Mouse (Mus musculus): ENCODE results near the gene Ptprd.

Gene Ptprd

GRCm38 (mm10) chr4:76312593-76312992 is 1899.2 kb downstream of the Ptprd start:
- no peak for DNase-seq (ENCODE audit: low spot score)

DNA sequence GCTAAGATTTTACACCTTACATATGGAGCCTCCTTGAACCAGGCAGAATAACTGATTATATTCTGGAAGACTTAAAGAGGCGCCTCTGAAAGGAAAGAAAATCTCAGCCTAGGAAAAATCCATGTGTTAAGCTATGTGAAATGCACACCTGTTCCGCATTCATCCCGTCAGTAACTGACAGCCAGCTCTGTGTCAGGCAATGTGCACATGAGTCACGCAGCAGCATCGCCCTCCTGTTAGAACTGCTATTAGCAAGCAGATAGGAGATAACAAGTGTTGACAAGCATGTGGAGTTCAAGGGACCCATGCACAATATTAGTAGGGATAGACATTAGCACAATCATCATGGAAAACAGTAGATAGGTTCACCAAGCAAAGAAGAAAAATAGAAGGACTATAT is 1905.8 kb downstream of the Ptprd start:
- no peak for DNase-seq (ENCODE audit: low spot score)

DNA sequence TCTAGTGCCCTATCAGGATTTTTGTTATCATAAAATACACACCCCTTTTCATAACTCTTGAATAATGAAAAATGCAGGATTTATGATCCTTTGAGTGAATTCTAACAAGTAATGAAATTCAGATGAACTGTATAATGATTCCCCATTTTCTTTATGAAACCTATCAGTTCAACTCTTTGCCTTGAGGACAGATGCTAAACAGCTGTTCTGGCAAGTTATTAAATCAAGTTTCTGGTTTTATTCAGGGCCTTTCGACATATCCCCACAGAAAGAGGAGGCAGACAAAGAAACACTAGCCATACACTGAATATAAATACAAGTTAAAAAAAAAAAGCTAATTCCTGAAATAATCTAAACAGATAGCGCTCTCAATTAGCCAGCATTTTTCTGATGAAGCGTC is 1914.4 kb downstream of the Ptprd start:
- no peak for DNase-seq (ENCODE audit: low spot score)

GRCm38 (mm10) chr4:76292733-76293357 is 1918.9 kb downstream of the Ptprd start:
- DNase-seq (ENCODE audit: low spot score) = no peak

DNA sequence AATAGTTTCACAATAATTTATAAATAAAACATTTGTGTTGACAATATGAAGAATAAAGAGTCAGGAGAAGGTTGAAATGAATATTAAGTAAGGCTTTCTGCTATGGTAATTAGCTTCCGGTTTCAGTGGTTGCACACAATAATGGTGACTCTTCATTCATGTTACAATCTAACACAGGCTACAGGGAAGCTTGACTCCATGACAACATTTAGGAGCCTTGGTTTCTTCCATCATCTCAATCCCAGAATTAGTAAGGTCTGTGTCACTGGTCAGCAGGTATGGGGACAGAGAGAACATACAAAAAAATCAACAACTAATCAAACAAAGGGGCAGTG is 1921.3 kb downstream of the Ptprd start:
- no peak for DNase-seq (ENCODE audit: low spot score)

DNA sequence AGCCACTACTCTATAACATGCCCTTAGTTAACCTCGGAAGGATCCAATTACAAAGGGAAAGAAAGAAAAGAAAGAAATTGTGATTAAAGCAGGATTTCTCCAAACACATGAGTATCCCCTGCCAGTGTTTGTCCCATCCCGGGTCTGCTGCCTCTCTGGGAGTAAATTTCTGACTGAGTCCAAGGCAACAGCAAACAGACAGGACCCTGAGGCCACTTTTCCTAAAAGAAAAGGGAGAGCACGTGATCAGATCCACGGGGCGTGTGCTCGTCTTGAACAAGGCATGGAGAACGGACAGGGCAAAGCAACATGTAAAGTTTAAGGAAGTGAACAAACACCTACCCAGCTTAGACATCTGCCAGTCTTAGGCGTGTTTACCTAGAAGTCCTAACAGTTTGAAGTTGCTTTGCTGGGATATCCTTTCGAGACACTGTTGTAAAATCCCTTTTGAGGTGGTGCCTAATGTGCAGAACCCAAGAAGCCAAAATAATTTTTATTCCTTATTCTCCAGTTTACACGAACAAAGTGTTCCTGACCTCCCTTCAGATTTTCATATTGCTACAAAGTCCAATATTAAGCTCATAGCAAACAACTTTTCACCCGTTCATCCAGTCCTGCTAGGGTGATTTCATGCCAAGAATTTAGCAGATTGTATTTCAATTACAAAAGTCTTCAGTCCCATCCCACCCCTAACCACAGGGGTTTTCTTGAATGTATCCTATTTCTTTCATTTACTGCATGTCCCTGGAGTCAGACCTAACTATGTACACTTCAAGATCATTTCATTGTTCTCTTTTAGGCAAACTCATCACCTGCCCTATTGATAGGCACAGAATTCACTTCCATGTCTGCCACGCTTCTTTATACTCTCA is 1921.9 kb downstream of the Ptprd start:
- DNase-seq (ENCODE audit: low spot score) = no peak

DNA sequence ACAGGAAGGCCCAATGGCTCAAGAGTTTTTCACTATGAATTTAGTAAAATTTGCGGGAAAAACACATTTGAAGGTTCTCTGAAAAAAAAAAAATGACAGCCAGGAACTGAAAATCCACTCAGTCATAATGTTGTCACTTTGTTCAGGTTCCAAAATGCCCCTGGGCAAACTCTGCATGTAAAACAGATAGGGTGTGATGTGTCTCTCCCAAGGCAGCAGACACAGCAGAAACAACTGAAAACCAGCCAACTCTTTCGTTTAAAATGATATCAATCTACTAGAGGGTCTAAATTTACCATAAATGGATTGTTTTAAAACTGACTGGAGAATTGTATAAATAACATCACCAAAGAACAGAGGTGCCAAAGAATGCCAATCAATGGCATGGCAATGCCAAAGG is 1925.7 kb downstream of the Ptprd start:
- no peak for DNase-seq (ENCODE audit: low spot score)

DNA sequence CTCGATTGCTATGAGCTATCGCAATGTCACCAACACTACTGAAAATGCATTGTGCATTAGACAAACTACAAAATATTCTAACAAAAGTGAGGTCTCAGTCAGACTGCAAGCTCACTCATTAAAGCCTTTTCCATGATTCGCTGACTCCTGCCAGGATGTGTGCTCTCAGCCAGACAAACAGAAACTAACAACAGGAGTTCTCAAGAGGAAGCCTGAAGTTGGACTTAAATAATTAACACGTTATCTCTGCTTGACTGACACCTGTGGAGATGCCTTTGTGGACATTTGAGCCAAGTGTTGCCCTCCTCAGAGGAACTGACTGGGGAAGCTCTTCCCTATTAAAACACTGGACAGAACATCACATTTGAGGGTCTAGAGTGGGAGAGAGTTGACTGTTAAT is 1928.9 kb downstream of the Ptprd start:
- no peak for DNase-seq (ENCODE audit: low spot score)

DNA sequence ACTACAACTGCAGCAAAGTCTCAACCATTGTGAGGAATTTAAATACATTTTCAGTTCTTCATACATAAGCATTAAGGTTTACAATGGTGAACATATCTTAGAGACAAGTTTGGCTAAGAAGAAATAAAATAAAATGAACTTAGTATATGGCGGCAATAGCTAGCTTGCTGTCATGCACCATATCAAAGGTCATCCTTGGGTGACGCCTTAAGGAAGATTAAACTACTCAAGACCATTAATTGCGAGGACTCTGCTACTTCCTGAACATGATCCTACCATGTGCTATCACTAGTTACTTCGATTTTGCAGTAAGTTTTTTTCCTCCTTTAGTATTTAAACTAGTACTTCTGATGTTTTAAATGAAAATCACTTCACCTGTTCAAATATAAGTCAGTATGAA is 1949.0 kb downstream of the Ptprd start:
- DNase-seq (ENCODE audit: low spot score) = no peak

DNA sequence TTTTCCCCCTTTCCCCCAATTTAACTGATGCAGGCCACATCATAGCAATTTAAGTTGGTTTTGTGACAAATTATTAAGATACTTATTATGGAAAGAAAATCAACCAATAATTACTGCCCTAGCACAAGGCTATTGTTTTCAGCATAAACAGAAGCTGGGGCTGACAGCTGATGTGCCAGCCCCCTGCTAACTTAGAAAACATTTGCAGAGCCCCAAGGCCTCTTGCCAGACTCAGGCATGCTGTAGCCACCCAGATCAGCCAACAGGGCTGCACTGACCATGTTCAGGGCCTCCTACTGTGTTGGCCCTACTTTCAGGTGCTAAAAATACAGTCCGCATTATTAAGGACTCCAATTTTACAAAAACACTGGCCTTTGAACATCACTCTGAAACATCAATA is 1951.1 kb downstream of the Ptprd start:
- DNase-seq (ENCODE audit: low spot score) = no peak

GRCm38 (mm10) chr4:76260286-76260685 is 1951.5 kb downstream of the Ptprd start:
- no peak for DNase-seq (ENCODE audit: low spot score)

DNA sequence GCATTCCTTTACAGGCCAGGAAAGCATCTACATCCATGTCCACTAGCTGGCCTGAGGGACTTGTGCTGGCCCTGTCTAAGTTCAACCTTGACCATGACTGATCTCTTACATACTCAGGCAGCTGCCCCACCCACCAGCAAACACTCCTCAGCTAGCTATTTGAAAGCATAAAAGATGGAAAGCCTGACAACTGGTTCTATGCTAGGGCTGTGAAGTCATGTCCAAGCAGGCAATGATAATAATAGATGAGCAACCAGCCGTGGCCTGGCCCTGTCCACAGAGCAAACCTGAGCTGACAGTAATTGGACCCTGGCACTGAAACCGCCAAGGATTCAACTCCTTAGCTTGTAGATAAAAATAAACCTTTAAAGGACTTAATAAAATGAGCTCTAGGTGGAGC is 1952.1 kb downstream of the Ptprd start:
- DNase-seq (ENCODE audit: low spot score) = no peak

- DNase-seq (ENCODE audit: low spot score) = no peak
Measured at GRCm38 (mm10) chr4:76244371-76244770, 1967.4 kb downstream of the Ptprd start.

DNA sequence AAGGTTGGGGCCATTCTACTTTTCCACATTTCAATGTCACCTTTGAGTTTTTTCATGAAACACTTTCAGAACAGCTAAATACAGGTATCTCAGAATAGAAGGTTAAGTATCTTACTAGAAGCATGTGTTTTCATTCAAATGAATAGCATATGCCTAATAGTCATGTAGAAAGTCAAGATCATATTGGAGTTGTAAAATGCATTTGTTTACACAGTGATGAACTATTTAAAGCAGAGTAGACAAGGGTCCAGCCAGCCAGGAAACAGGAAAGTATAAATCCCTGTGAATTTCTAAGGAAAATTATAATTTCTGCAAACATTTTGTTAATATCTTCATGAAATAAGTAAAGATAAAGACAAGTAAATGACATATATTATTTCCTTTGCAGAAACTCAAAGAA is 1970.2 kb downstream of the Ptprd start:
- no peak for DNase-seq (ENCODE audit: low spot score)

DNA sequence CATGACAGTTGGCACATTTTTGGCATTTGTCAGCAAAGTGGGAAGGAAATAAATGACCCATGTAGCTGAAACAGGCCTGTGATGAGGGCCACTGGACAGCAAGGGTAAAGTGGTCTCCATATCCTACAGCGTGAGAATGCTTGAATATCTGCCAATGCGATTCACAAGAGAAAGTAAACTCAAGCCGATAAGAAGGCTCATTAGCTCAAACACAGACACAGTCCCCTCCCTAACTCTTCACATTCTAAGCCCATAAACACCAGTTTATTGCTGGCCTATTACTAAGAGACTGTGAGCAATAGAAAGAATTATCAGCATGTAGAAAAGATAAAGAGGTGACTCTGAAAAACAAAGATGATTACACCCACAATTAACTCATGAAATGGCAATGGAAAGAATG is 1970.6 kb downstream of the Ptprd start:
- DNase-seq (ENCODE audit: low spot score) = no peak

DNA sequence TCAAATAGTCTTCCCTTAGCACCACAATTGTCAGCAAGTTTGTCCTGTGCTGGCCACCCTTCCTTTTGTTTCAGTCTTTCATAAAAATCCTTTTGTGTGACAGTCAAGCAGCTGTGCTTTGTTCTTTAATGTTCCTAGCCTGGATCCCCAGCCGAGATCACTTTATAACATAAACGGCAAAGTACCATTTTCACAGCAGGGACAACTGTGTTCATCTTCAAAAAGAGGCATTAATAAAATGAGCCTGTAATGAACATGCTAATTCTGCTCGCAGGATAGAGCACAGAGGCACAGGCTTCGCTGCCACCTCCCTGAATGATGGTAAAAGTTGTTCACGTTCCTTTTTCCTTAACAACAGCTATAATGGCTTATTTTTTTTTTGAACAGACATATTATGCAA is 1972.7 kb downstream of the Ptprd start:
- DNase-seq (ENCODE audit: low spot score) = no peak

DNA sequence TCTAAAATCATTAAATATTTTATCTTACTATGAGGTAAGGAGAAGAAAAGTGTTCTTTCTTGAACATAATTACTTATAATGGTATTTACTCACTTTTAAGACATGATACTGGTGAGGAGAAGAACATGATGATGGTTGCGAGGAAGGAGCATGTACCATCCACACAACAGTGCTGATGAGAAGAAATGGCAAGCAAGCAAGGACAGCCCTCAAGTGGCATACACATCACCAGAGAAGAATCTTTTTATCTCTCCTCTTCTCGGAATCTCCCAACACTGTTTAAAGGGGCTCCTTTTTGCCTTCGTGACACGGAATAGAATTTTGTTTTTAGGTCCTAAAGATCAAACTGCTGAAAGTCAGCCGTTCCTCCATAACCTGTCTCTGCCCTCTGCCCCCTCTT is 1973.2 kb downstream of the Ptprd start:
- no peak for DNase-seq (ENCODE audit: low spot score)

GRCm38 (mm10) chr4:76237827-76238226 is 1973.9 kb downstream of the Ptprd start:
- no peak for DNase-seq (ENCODE audit: low spot score)

GRCm38 (mm10) chr4:76223720-76224119 is 1988.0 kb downstream of the Ptprd start:
- no peak for DNase-seq (ENCODE audit: low spot score)

DNA sequence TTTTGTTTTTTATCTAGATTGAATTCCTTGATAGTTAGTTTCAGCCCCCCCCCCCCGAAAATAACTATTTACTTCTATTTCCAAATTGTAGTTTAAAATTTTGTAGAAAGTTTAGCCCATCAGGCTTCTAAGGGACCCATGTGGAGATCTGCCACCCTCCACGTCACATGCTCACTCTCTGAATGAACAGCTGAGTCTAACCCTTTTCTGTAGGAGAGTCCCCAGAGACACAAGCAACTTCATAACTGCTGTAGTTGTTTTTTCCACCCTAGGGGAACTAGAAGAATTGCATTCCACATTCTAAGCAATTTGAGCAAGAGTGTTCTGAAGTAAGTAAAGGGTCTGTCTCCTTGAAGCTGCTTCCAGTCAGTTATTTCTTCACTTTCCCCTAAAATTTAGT is 1989.2 kb downstream of the Ptprd start:
- no peak for DNase-seq (ENCODE audit: low spot score)

DNA sequence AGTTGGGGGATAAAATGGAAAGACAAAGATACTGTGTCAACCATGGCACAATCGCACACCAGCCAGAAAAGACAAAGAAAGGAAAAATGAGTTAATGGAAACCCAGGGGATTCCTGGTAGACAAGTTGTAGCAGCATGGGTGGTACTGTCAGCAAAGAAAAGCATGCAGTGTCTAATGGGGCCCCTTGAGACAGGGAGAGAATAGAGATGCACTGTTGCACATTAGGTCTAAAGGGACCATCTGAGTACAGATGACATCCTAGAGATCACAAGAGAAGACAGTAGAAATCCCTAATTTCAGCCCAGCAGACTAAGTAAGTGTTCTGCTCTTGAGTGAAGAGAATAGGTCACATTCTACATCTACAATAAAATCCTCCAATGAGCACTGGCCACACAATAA is 1993.7 kb downstream of the Ptprd start:
- DNase-seq (ENCODE audit: low spot score) = no peak

DNA sequence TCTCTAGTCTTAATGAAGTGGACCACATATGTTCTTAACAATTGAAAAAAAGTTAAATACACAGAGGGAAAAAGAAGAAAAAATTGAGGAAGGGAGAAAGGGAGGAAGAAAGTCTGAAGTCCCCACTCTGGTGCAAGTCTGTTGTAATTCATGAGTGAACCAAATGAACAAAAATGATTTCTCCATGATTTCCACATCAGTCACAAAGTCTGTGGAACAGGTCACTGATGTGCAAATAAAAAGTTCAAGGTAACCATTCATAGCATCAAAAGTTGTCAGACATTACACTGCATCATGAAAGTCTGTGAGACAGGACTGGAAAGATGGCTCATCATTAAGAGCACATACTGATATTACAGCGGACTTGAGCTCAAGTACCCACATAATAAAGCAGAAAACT is 1996.6 kb downstream of the Ptprd start:
- no peak for DNase-seq (ENCODE audit: low spot score)

DNA sequence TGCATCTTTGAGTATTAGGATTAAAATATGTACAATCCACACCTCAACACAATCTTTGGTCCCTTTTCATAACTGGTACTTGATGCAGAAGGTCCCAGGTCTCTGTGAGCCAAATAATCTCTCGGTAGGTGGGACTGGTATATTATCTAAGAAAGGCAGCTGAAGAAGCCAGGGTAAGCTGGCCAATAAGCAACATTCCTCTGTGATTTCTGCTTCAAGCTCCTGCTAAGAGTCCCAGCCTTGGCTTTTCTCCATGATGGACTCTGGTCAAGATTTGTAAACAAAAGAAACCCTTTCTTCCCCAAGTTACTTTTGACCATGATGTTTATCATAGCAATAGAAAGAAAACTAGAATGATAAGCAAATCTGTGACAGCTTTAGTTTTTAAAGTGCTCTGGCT is 2012.4 kb downstream of the Ptprd start:
- no peak for DNase-seq (ENCODE audit: low spot score)

DNA sequence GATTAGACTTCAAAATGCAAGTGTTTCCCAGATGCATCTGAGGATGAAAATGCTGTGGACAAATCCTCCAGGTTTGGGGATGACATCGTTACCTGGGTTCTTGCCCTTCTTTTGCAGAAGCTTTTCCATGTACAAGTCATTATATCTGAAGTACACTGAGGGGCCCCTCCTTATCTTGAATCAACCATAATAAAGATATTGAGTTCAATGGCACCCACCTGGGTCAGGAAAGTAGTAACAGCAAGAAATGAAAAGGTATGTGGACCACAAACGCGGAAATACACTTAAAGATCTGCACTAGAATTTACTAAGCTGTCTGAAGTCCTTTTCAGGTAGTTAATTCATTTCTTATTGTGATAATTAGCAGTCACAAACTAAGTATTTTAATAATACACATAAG is 2017.0 kb downstream of the Ptprd start:
- no peak for DNase-seq (ENCODE audit: low spot score)

All from c-Kit-positive CD71-positive TER-119-positive erythroid progenitor cells, embryonic 14.5 days (primary cell).